Mouse (Mus musculus): ENCODE results near the gene Uqcc2. TPM values are rescaled to one million over a fixed set of nuclear protein-coding genes. Genes with fewer than 3 reads are reported as not detected.

Uqcc2 gene
- total and polyA plus RNA-seq, 3 experiments = 176 to 329 TPM; not detected in 1

GRCm38 (mm10) chr17:27132238-27132637 lies 1.5 kb downstream of the Uqcc2 start:
- peaks cover 0 to 12% of the 10 kb centered on the region in 2 experiments; a peak in 2 of 4 replicates for H3K4me1 ChIP-seq (ENCODE audit: control insufficient read depth in 1 of 2, insufficient read depth in 2 of 2, low read length in 2 of 2)

GRCm38 (mm10) chr17:27131240-27131665 lies 2.5 kb downstream of the Uqcc2 start:
- peaks cover 0 to 12% of the 10 kb centered on the region in 2 experiments; a peak in 2 of 4 replicates for H3K4me1 ChIP-seq (ENCODE audit: control insufficient read depth in 1 of 2, insufficient read depth in 2 of 2, low read length in 2 of 2)
- no peaks in the 10 kb centered on the region for H3K9me3 ChIP-seq (replicated peaks; ENCODE audit: insufficient read depth, low read length)
- H3K27me3 ChIP-seq (ENCODE audit: control insufficient read depth in 1 of 2, insufficient read depth in 2 of 2, low read length in 2 of 2) = no peaks in the 10 kb centered on the region
- no peak for DNase-seq (ENCODE audit: low read depth, low spot score)
- H3K27ac ChIP-seq (ENCODE audit: control insufficient read depth, low read depth, low read length) = no peak overlapping the region
- H3K4me3 ChIP-seq (ENCODE audit: control insufficient read depth in 1 of 2, insufficient read depth in 1 of 2, low read depth in 2 of 2, low read length in 2 of 2) = no peak overlapping the region
- TF ChIP-seq HCFC1 (IDR thresholded peaks at IDR 0.05; ENCODE audit: low read depth, low read length) = no peak
- no peak for TF ChIP-seq USF2 (IDR thresholded peaks at IDR 0.05; ENCODE audit: borderline replicate concordance in 1 of 2, insufficient read depth in 1 of 2, low read depth in 1 of 2, low read length in 2 of 2)
- TF ChIP-seq SIN3A (IDR thresholded peaks at IDR 0.05; ENCODE audit: low read length) = no peak
- no peak for TF ChIP-seq TCF12 (IDR thresholded peaks at IDR 0.05; ENCODE audit: low read depth, low read length)
- TF ChIP-seq POLR2A (IDR thresholded peaks at IDR 0.05; ENCODE audit: control insufficient read depth in 1 of 2, insufficient read depth in 1 of 2, low read depth in 1 of 2, low read length in 2 of 2, poor library complexity in 1 of 2) = no peak
- TF ChIP-seq ZC3H11A (IDR thresholded peaks at IDR 0.05; ENCODE audit: low read depth, low read length) = no peak
- no peak for TF ChIP-seq MAFK (IDR thresholded peaks at IDR 0.05; ENCODE audit: borderline replicate concordance, low read depth, low read length)
- TF ChIP-seq CTCF (IDR thresholded peaks at IDR 0.05 in 2 of 3, conservative IDR thresholded peaks at IDR 0.05 in 1 of 3; ENCODE audit: control insufficient read depth in 1 of 3, insufficient read depth in 1 of 3, low read depth in 2 of 3, low read length in 3 of 3, poor library complexity in 1 of 3, severe bottlenecking in 1 of 3) = no peak
- TF ChIP-seq MYB (IDR thresholded peaks at IDR 0.05; ENCODE audit: low read depth, low read length) = no peak
- no peak for TF ChIP-seq GABPA (IDR thresholded peaks at IDR 0.05; ENCODE audit: low read depth, low read length)
- H3K36me3 ChIP-seq (ENCODE audit: control insufficient read depth in 1 of 2, insufficient read depth in 2 of 2, low read length in 2 of 2) = peaks cover 0 to 6% of the 10 kb centered on the region in 2 experiments; a peak in 1 of 4 replicates
- no peak overlapping the region for H3K9ac ChIP-seq (ENCODE audit: control insufficient read depth, low read depth, low read length, poor library complexity, severe bottlenecking)
- peaks cover 7% of the 10 kb centered on the region for H3K79me2 ChIP-seq (ENCODE audit: control insufficient read depth, insufficient read depth, low read length, poor library complexity)

More at GRCm38 (mm10) chr17:27132238-27132637, 1.5 kb downstream of the Uqcc2 start:
- H3K36me3 ChIP-seq (ENCODE audit: control insufficient read depth in 1 of 2, insufficient read depth in 2 of 2, low read length in 2 of 2) = peaks cover 0 to 6% of the 10 kb centered on the region in 2 experiments; a peak in 1 of 4 replicates
- no peak overlapping the region for H3K4me3 ChIP-seq (ENCODE audit: control insufficient read depth in 1 of 2, insufficient read depth in 1 of 2, low read depth in 2 of 2, low read length in 2 of 2)
- no peaks in the 10 kb centered on the region for H3K9me3 ChIP-seq (replicated peaks; ENCODE audit: insufficient read depth, low read length)
- no peak overlapping the region for H3K27ac ChIP-seq (ENCODE audit: control insufficient read depth, low read depth, low read length)
- H3K9ac ChIP-seq (ENCODE audit: control insufficient read depth, low read depth, low read length, poor library complexity, severe bottlenecking) = no peak overlapping the region
- H3K27me3 ChIP-seq (ENCODE audit: control insufficient read depth in 1 of 2, insufficient read depth in 2 of 2, low read length in 2 of 2) = no peaks in the 10 kb centered on the region
- no peak for TF ChIP-seq MAFK (IDR thresholded peaks at IDR 0.05; ENCODE audit: borderline replicate concordance, low read depth, low read length)
- no peak for TF ChIP-seq USF1 (IDR thresholded peaks at IDR 0.05; ENCODE audit: low read depth, low read length)
- TF ChIP-seq MAZ (IDR thresholded peaks at IDR 0.05; ENCODE audit: low read depth, low read length) = no peak
- no peak for TF ChIP-seq TCF12 (IDR thresholded peaks at IDR 0.05; ENCODE audit: low read depth, low read length)
- H3K79me2 ChIP-seq (ENCODE audit: control insufficient read depth, insufficient read depth, low read length, poor library complexity) = peaks cover 7% of the 10 kb centered on the region
- DNase-seq (ENCODE audit: low read depth, low spot score) = no peak

GRCm38 (mm10) chr17:27130246-27130645 lies 3.5 kb downstream of the Uqcc2 start:
- Histone ChIP-seq H3K27ac (ENCODE audit: control insufficient read depth, low read depth, low read length) (no peak overlapping the region), H3K9ac (ENCODE audit: control insufficient read depth, low read depth, low read length, poor library complexity, severe bottlenecking) (no peak overlapping the region), H3K4me1 (ENCODE audit: control insufficient read depth in 1 of 2, insufficient read depth in 2 of 2, low read length in 2 of 2) (peaks cover 0 to 12% of the 10 kb centered on the region in 2 experiments; a peak in 2 of 4 replicates), H3K9me3 (replicated peaks; ENCODE audit: insufficient read depth, low read length) (no peaks in the 10 kb centered on the region), H3K79me2 (ENCODE audit: control insufficient read depth, insufficient read depth, low read length, poor library complexity) (peaks cover 7% of the 10 kb centered on the region), H3K4me3 (ENCODE audit: control insufficient read depth in 1 of 2, insufficient read depth in 1 of 2, low read depth in 2 of 2, low read length in 2 of 2) (no peak overlapping the region), H3K36me3 (ENCODE audit: control insufficient read depth in 1 of 2, insufficient read depth in 2 of 2, low read length in 2 of 2) (peaks cover 0 to 6% of the 10 kb centered on the region in 2 experiments; a peak in 1 of 4 replicates), H3K27me3 (ENCODE audit: control insufficient read depth in 1 of 2, insufficient read depth in 2 of 2, low read length in 2 of 2) (no peaks in the 10 kb centered on the region)
- TF ChIP-seq RAD21 (IDR thresholded peaks at IDR 0.05; ENCODE audit: low read depth, low read length) (no peak), TAL1 (IDR thresholded peaks at IDR 0.05; ENCODE audit: low read length) (no peak), CHD1 (IDR thresholded peaks at IDR 0.05; ENCODE audit: low read depth, low read length) (no peak), MYB (IDR thresholded peaks at IDR 0.05; ENCODE audit: low read depth, low read length) (no peak), ETS1 (IDR thresholded peaks at IDR 0.05; ENCODE audit: low read depth, low read length) (no peak), SIN3A (IDR thresholded peaks at IDR 0.05; ENCODE audit: low read length) (no peak)
- no peak for DNase-seq (ENCODE audit: low read depth, low spot score)

Data from MEL (cell line).